Mouse (Mus musculus): ENCODE measurements around the gene Olfr1307. TPM values are rescaled to one million over a fixed set of nuclear protein-coding genes. Genes with fewer than 3 reads are reported as not detected.

Olfr1307 gene
- total RNA-seq (2021), result under 1 TPM in 1 of 2 experiments, not detected in 1; 0.03 TPM
- long read RNA-seq, experiment 1, result 0 reads
- long read RNA-seq, experiment 2, result 0 reads

DNA sequence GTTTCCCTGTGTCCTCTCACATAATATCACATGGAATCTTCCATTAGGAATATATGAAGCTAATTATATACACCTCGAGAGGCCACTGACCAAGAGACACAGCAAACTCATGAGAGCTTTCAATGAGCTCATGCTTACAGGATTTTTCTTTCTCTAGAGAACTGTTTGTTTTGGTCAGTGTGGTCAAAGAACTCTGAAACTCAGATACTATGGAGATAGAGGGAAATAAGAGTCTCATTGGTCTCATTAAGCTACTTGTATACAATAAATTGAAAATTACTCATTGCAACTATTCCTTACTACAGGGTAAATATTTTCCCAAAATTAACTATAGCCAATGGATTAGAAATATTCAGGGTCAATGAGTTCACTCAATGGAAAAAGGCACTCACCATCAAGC lies at the start of gene Olfr1307:
Olfr1307 (minus strand) TSS at position 101 of the 400 bp plus-strand sequence.
- DNase-seq (ENCODE audit: low spot score in 2 of 2), result no peak

GRCm38 (mm10) chr2:111990181-111990580 lies 40.9 kb upstream of the Olfr1307 start, which contains the start of gene Olfr1309:
Gene Olfr1309 (minus strand): TSS chr2:111990281.
- no peak for DNase-seq (ENCODE audit: low spot score in 2 of 2)

DNA sequence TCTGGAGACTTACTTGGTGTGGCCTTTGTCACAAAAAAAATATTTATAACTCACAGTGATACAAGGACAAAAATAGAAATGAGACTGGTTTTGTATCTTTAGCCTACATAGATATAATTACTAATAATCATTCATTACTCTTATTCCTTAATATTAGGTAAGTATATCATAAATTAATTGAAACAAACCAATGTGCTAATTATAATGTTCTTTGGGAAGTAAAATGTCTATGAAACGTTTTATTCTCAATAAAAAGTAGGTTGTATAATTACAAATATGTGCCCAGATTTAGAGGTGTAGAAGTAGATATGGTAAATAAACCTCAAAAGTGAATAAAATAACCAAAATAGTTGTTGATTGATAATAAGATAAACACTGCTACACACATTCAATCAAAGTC lies 15.6 kb upstream of the Olfr1307 start, which contains the start of gene Olfr1308:
Olfr1308 (minus strand) TSS at position 101 of the 400 bp plus-strand sequence.
- DNase-seq (ENCODE audit: low spot score in 2 of 2), result no peak

DNA sequence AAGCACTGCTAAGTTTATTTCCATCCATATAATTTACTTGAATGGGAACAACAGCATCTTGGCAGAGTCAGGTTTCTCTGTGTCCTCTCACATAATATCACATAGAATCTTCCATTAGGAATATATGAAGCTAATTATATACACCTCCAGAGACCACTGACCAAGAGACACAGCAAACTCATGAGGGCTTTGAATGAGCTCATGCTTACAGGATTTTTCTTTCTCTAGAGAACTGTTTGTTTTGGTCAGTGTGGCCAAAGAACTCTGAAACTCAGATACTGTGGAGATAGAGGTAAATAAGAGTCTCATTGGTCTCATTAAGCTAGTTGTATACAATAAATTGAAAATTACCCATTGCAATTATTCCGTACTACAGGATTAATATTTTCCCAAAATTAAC lies 33.1 kb downstream of the Olfr1307 start, which contains the start of gene Olfr1306:
Olfr1306 (minus strand) TSS at position 101 of the 400 bp plus-strand sequence.
- DNase-seq (ENCODE audit: low spot score in 2 of 2), result no peak

Other genes starting within 250 kb of the Olfr1307 start
- not detected for gene Olfr1301, start 198.4 kb downstream of the Olfr1307 start, total RNA-seq (2021)
- gene Olfr1302, start 172.0 kb downstream of the Olfr1307 start, total RNA-seq (2021), result not detected
- gene Olfr1303, start 129.1 kb downstream of the Olfr1307 start, total RNA-seq (2021), result not detected
- gene Olfr1305, start 72.3 kb downstream of the Olfr1307 start, total RNA-seq (2021), result not detected
- gene Olfr1306, start 33.2 kb downstream of the Olfr1307 start, total RNA-seq (2021), result not detected
- not detected for gene Olfr1308, start 15.5 kb upstream of the Olfr1307 start, total RNA-seq (2021)
- gene Olfr1309, start 40.8 kb upstream of the Olfr1307 start, total RNA-seq (2021), result not detected
- gene Olfr1310, start 63.3 kb upstream of the Olfr1307 start, total RNA-seq (2021), result not detected
- not detected for gene Olfr1311, start 75.0 kb upstream of the Olfr1307 start, total RNA-seq (2021)
- not detected for gene Olfr1312, start 100.8 kb upstream of the Olfr1307 start, total RNA-seq (2021)
- gene Olfr1313, start 128.4 kb upstream of the Olfr1307 start, total RNA-seq (2021), result not detected
- not detected for gene Olfr1314, start 147.3 kb upstream of the Olfr1307 start, total RNA-seq (2021)
- not detected for gene Olfr1315-ps1, start 166.0 kb upstream of the Olfr1307 start, total RNA-seq (2021)
- not detected for gene Olfr1316, start 185.5 kb upstream of the Olfr1307 start, total RNA-seq (2021)
- not detected for gene Olfr1317, start 190.9 kb upstream of the Olfr1307 start, total RNA-seq (2021)
- gene Olfr1318, start 204.8 kb upstream of the Olfr1307 start, total RNA-seq (2021), result not detected

All from gastrocnemius, postnatal 4 days (tissue).